Mouse (Mus musculus) forebrain, postnatal 0 days (tissue): Measurements from ENCODE around the gene E130309D02Rik. TPM values are rescaled to one million over a fixed set of nuclear protein-coding genes. Genes with fewer than 3 reads are reported as not detected.
A peak's percentile ranks its signal among the peaks of the same experiment; 100 is the strongest.

Experiments
- ATAC-seq: fragments of 200-750 bp; cut with Nextera tagmentation; 2 replicates; pipeline ENCODE4 v1.8.0; 2017; ENCODE audit warnings: mild to moderate bottlenecking, moderate library complexity
- DNase-seq: peaks from one replicate; pipeline ENCODE4 v3.0.0-alpha.2; 2015
- H3K27ac ChIP-seq: fragments of 300-500 bp; sonication (generic); 2 replicates; pipeline ENCODE4 v1.5.1; 2014; ENCODE audit warnings: low read depth, mild to moderate bottlenecking, antibody characterized with exemption, low read length, moderate library complexity, mixed read lengths
- H3K27me3 ChIP-seq: fragments of 300-500 bp; sonication (generic); 2 replicates; pipeline ENCODE4 v1.6.1; 2014; ENCODE audit warnings: mild to moderate bottlenecking, low read length, mixed read lengths; ENCODE audit not compliant: insufficient read depth
- H3K36me3 ChIP-seq: fragments of 300-500 bp; sonication (generic); 2 replicates; pipeline ENCODE4 v1.6.1; 2014; ENCODE audit warnings: mild to moderate bottlenecking, moderate library complexity; ENCODE audit not compliant: insufficient read depth
- H3K4me1 ChIP-seq: fragments of 300-500 bp; sonication (generic); 2 replicates; pipeline ENCODE4 v1.6.1; 2014; ENCODE audit warnings: antibody characterized with exemption; ENCODE audit not compliant: insufficient read depth
- H3K4me2 ChIP-seq: fragments of 300-500 bp; sonication (generic); 2 replicates; pipeline ENCODE4 v1.6.1; 2014; ENCODE audit warnings: low read depth, mild to moderate bottlenecking, moderate library complexity
- H3K4me3 ChIP-seq: fragments of 300-500 bp; sonication (generic); 2 replicates; pipeline ENCODE4 v1.5.1; 2014; ENCODE audit warnings: low read depth, low read length, mixed read lengths
- H3K9ac ChIP-seq: fragments of 300-500 bp; sonication (generic); 2 replicates; pipeline ENCODE4 v1.6.1; 2014; ENCODE audit warnings: mild to moderate bottlenecking
- H3K9me3 ChIP-seq: fragments of 300-500 bp; sonication (generic); 2 replicates; pipeline ENCODE4 v1.6.1; 2016; ENCODE audit warnings: low read length
- CTCF ChIP-seq: sonication (generic); IDR thresholded peaks from 2 replicates; pipeline ENCODE4 v1.5.1; 2016; ENCODE audit warnings: antibody characterized with exemption, control low read depth, low read depth
- WGBS: fragments of 180-500 bp; shearing (Covaris S2); extraction: QIAGEN DNeasy Blood & Tissue Kit; methylation state at CpG from one replicate; pipeline ENCODE4 v1.1.7; 2014; 5-methylcytosine and 5-hydroxymethylcytosine counted together
- polyA plus RNA-seq: library from polyadenylated mRNA; unstranded; fragments of >200 nt; fragmentation: Nextera tagmentation; extraction: Ambion mirVana; gene quantifications from 2 replicates; pipeline ENCODE4 v1.2.1, GENCODE M21; 2015
- total RNA-seq: library from RNA; depleted of rRNA; stranded (reverse); fragments of >200 nt; gene quantifications from 2 replicates; pipeline ENCODE4 v1.2.3, GENCODE M21; 2014

E130309D02Rik gene
- total and polyA plus RNA-seq, 2 experiments from 2014 or later: 29.2 to 44.7 TPM

- Histone ChIP-seq H3K36me3 (peaks cover 9% of the 10 kb centered on the region; the same call in 1 of the 2 replicates), H3K9ac (0 out of 2 replicates have a peak overlapping the region, but pooled peaks have one; percentile 25), H3K27me3 (peaks cover 13% of the 10 kb centered on the region), H3K4me3 (peak overlapping the region; percentile 5; the same call in 1 of the 2 replicates), H3K9me3 (no peaks in the 10 kb centered on the region), H3K27ac (no peak overlapping the region), H3K4me2 (peak overlapping the region; percentile 33), H3K4me1 (no peaks in the 10 kb centered on the region)
- ATAC-seq: peak; percentile 55
- no peak for TF ChIP-seq CTCF
- DNase-seq: no peak
- 8% methylated on average over 48 of the region's 48 CpGs for WGBS
Measured at GRCm38 (mm10) chr5:143287774-143288328, 27.3 kb downstream of the E130309D02Rik start.

GRCm38 (mm10) chr5:143284762-143285161, 30.4 kb downstream of the E130309D02Rik start:
- H3K4me1 ChIP-seq: no peaks in the 10 kb centered on the region
- peaks cover 13% of the 10 kb centered on the region for H3K27me3 ChIP-seq
- H3K27ac ChIP-seq: no peak overlapping the region
- TF ChIP-seq CTCF: peak; percentile 27; the same call in 1 of the 2 replicates
- peaks cover 9% of the 10 kb centered on the region; the same call in 1 of the 2 replicates for H3K36me3 ChIP-seq
- no peak for ATAC-seq
- WGBS: 41% methylated on average over 6 of the region's 6 CpGs
- H3K9me3 ChIP-seq: no peaks in the 10 kb centered on the region
- DNase-seq: no peak
- no peak overlapping the region for H3K4me2 ChIP-seq
- no peak overlapping the region for H3K4me3 ChIP-seq
- H3K9ac ChIP-seq: no peak overlapping the region

- no peaks in the 10 kb centered on the region for H3K9me3 ChIP-seq
- 41% methylated on average over 10 of the region's 10 CpGs for WGBS
- H3K36me3 ChIP-seq: no peaks in the 10 kb centered on the region
- no peak overlapping the region for H3K4me2 ChIP-seq
- no peak for ATAC-seq
- TF ChIP-seq CTCF: no peak
- H3K4me3 ChIP-seq: no peak overlapping the region
- H3K27ac ChIP-seq: no peak overlapping the region
- no peaks in the 10 kb centered on the region for H3K4me1 ChIP-seq
- DNase-seq: no peak
- no peaks in the 10 kb centered on the region for H3K27me3 ChIP-seq
- no peak overlapping the region for H3K9ac ChIP-seq
Measured at GRCm38 (mm10) chr5:143279247-143279646, 35.9 kb downstream of the E130309D02Rik start.

GRCm38 (mm10) chr5:143275761-143276160, 39.4 kb downstream of the E130309D02Rik start:
- no peak for TF ChIP-seq CTCF
- Histone ChIP-seq H3K4me2 (no peak overlapping the region), H3K27me3 (no peaks in the 10 kb centered on the region), H3K36me3 (no peaks in the 10 kb centered on the region), H3K9me3 (no peaks in the 10 kb centered on the region), H3K9ac (no peak overlapping the region), H3K27ac (no peak overlapping the region), H3K4me1 (peaks cover 4% of the 10 kb centered on the region; the same call in 1 of the 2 replicates), H3K4me3 (no peak overlapping the region)
- ATAC-seq (no peak), DNase-seq (no peak)
- WGBS: 46% methylated on average over 5 of the region's 5 CpGs

GRCm38 (mm10) chr5:143272540-143273330, 42.4 kb downstream of the E130309D02Rik start:
- Histone ChIP-seq H3K36me3 (no peaks in the 10 kb centered on the region), H3K27ac (no peak overlapping the region), H3K27me3 (no peaks in the 10 kb centered on the region), H3K4me3 (no peak overlapping the region), H3K4me1 (peaks cover 18% of the 10 kb centered on the region), H3K9ac (no peak overlapping the region), H3K4me2 (no peak overlapping the region), H3K9me3 (no peaks in the 10 kb centered on the region)
- ATAC-seq (no peak), DNase-seq (no peak)
- no peak for TF ChIP-seq CTCF
- WGBS: 83% methylated on average over 16 of the region's 16 CpGs

- no peaks in the 10 kb centered on the region for H3K36me3 ChIP-seq
Measured at GRCm38 (mm10) chr5:143272108-143272507, 43.1 kb downstream of the E130309D02Rik start.

GRCm38 (mm10) chr5:143271642-143272041, 43.5 kb downstream of the E130309D02Rik start:
- no peak for ATAC-seq
- 89% methylated on average over 6 of the region's 6 CpGs for WGBS

More at GRCm38 (mm10) chr5:143272108-143272507, 43.1 kb downstream of the E130309D02Rik start:
- H3K27ac ChIP-seq: no peak overlapping the region
- H3K9me3 ChIP-seq: no peaks in the 10 kb centered on the region
- H3K4me2 ChIP-seq: no peak overlapping the region
- no peak overlapping the region for H3K9ac ChIP-seq
- H3K4me1 ChIP-seq: peaks cover 18% of the 10 kb centered on the region
- no peak for TF ChIP-seq CTCF
- H3K27me3 ChIP-seq: no peaks in the 10 kb centered on the region
- ATAC-seq (no peak), DNase-seq (no peak)
- H3K4me3 ChIP-seq: no peak overlapping the region
- WGBS: 81% methylated on average over 3 of the region's 3 CpGs

More at GRCm38 (mm10) chr5:143271642-143272041, 43.5 kb downstream of the E130309D02Rik start:
- H3K36me3 ChIP-seq: no peaks in the 10 kb centered on the region
- H3K4me2 ChIP-seq: no peak overlapping the region
- TF ChIP-seq CTCF: no peak
- no peaks in the 10 kb centered on the region for H3K27me3 ChIP-seq
- no peak overlapping the region for H3K4me3 ChIP-seq
- H3K27ac ChIP-seq: no peak overlapping the region
- no peaks in the 10 kb centered on the region for H3K9me3 ChIP-seq
- H3K4me1 ChIP-seq: peaks cover 18% of the 10 kb centered on the region
- DNase-seq: no peak
- H3K9ac ChIP-seq: no peak overlapping the region
